Mouse (Mus musculus) intestine, postnatal 0 days (tissue): ENCODE measurements around the gene Dnaja1. TPM values are rescaled to one million over a fixed set of nuclear protein-coding genes. Genes with fewer than 3 reads are reported as not detected.

ENCODE experiments used
- ATAC-seq: fragments of 200-750 bp; cut with Nextera tagmentation; 2 replicates; pipeline ENCODE4 v1.8.0; 2017; ENCODE audit warnings: mild to moderate bottlenecking, moderate TSS enrichment, moderate library complexity
- H3K27ac ChIP-seq: fragments of 300-500 bp; sonication (generic); 2 replicates; pipeline ENCODE4 v1.5.1; 2014; ENCODE audit warnings: mild to moderate bottlenecking, low read depth, low read length, moderate library complexity
- H3K27me3 ChIP-seq: fragments of 300-500 bp; sonication (generic); replicated peaks from 2 replicates; pipeline ENCODE4 v1.6.1; 2014; ENCODE audit warnings: low read length, mixed read lengths; ENCODE audit not compliant: control insufficient read depth, insufficient read depth
- H3K36me3 ChIP-seq: fragments of 300-500 bp; sonication (generic); 2 replicates; pipeline ENCODE4 v1.6.1; 2014; ENCODE audit warnings: mild to moderate bottlenecking, moderate library complexity; ENCODE audit not compliant: control insufficient read depth, insufficient read depth
- H3K4me1 ChIP-seq: fragments of 300-500 bp; sonication (generic); replicated peaks from 2 replicates; pipeline ENCODE4 v1.6.1; 2014; ENCODE audit warnings: antibody characterized with exemption, low read length, mixed read lengths; ENCODE audit not compliant: control insufficient read depth, insufficient read depth
- H3K4me2 ChIP-seq: fragments of 300-500 bp; sonication (generic); replicated peaks from 2 replicates; pipeline ENCODE4 v1.6.1; 2014; ENCODE audit warnings: low read depth, mild to moderate bottlenecking, moderate library complexity
- H3K4me3 ChIP-seq: fragments of 300-500 bp; sonication (generic); 2 replicates; pipeline ENCODE4 v1.5.1; 2014; ENCODE audit warnings: low read depth, low read length
- H3K9ac ChIP-seq: fragments of 300-500 bp; sonication (generic); 2 replicates; pipeline ENCODE4 v1.6.1; 2014; ENCODE audit warnings: mild to moderate bottlenecking, low read depth, low read length
- H3K9me3 ChIP-seq: fragments of 300-500 bp; sonication (generic); 2 replicates; pipeline ENCODE4 v1.6.1; 2016; ENCODE audit warnings: mixed run types; ENCODE audit not compliant: control insufficient read depth
- CTCF ChIP-seq: sonication (generic); IDR thresholded peaks from 2 replicates; pipeline ENCODE4 v1.5.1; 2016; ENCODE audit warnings: low read depth, mild to moderate bottlenecking, control low read depth, antibody characterized with exemption, moderate library complexity
- WGBS: fragments of 180-500 bp; shearing (Covaris S2); extraction: QIAGEN DNeasy Blood & Tissue Kit; methylation state at CpG from one replicate; pipeline ENCODE4 v1.1.7; 2014; 5-methylcytosine and 5-hydroxymethylcytosine counted together
- polyA plus RNA-seq: library from polyadenylated mRNA; unstranded; fragments of >200 nt; fragmentation: Nextera tagmentation; extraction: Ambion mirVana; gene quantifications from 2 replicates; pipeline ENCODE4 v1.2.1, GENCODE M21; 2015

The Dnaja1 gene
- polyA plus RNA-seq, 1 experiment from 2014 or later: 320 TPM

GRCm38 (mm10) chr4:40725141-40725540, 3.2 kb downstream of the Dnaja1 start:
- H3K9me3 ChIP-seq: no peaks in the 10 kb centered on the region
- TF ChIP-seq CTCF: no peak
- H3K4me1 ChIP-seq: no peaks in the 10 kb centered on the region; the same call in 1 of the 2 replicates
- 0 out of 2 replicates have a peak overlapping the region, but pooled peaks have one; percentile 98 for H3K4me3 ChIP-seq
- H3K27ac ChIP-seq: peak overlapping the region; percentile 43
- no peak for ATAC-seq
- H3K4me2 ChIP-seq: peak overlapping the region; percentile 72
- WGBS: 43% methylated on average over 7 of the region's 7 CpGs
- H3K27me3 ChIP-seq: no peaks in the 10 kb centered on the region
- no peak overlapping the region for H3K9ac ChIP-seq
- H3K36me3 ChIP-seq: peaks cover 38% of the 10 kb centered on the region

GRCm38 (mm10) chr4:40725554-40725953, 3.6 kb downstream of the Dnaja1 start:
- Histone ChIP-seq H3K27ac (no peak overlapping the region), H3K4me1 (no peaks in the 10 kb centered on the region; the same call in 1 of the 2 replicates), H3K9me3 (no peaks in the 10 kb centered on the region), H3K27me3 (no peaks in the 10 kb centered on the region), H3K9ac (no peak overlapping the region), H3K4me3 (no peak overlapping the region), H3K36me3 (peaks cover 43% of the 10 kb centered on the region), H3K4me2 (peak overlapping the region; percentile 72; the same call in 1 of the 2 replicates)
- TF ChIP-seq CTCF: no peak
- ATAC-seq: no peak

GRCm38 (mm10) chr4:40727247-40727646, 5.3 kb downstream of the Dnaja1 start:
- WGBS: 70% methylated on average over 1 of the region's 1 CpGs
- no peaks in the 10 kb centered on the region for H3K4me1 ChIP-seq
- no peak overlapping the region for H3K4me2 ChIP-seq
- no peak overlapping the region for H3K9ac ChIP-seq
- no peak for ATAC-seq
- H3K36me3 ChIP-seq: peaks cover 50% of the 10 kb centered on the region
- TF ChIP-seq CTCF: peak; percentile 53
- no peak overlapping the region for H3K27ac ChIP-seq
- H3K27me3 ChIP-seq: no peaks in the 10 kb centered on the region
- H3K9me3 ChIP-seq: no peaks in the 10 kb centered on the region
- H3K4me3 ChIP-seq: no peak overlapping the region

GRCm38 (mm10) chr4:40731262-40731661, 9.3 kb downstream of the Dnaja1 start:
- Histone ChIP-seq H3K27ac (no peak overlapping the region), H3K4me3 (no peak overlapping the region), H3K4me1 (no peaks in the 10 kb centered on the region), H3K9ac (no peak overlapping the region), H3K9me3 (no peaks in the 10 kb centered on the region), H3K36me3 (peaks cover 63% of the 10 kb centered on the region), H3K27me3 (no peaks in the 10 kb centered on the region), H3K4me2 (no peak overlapping the region)
- ATAC-seq: no peak
- no peak for TF ChIP-seq CTCF

DNA sequence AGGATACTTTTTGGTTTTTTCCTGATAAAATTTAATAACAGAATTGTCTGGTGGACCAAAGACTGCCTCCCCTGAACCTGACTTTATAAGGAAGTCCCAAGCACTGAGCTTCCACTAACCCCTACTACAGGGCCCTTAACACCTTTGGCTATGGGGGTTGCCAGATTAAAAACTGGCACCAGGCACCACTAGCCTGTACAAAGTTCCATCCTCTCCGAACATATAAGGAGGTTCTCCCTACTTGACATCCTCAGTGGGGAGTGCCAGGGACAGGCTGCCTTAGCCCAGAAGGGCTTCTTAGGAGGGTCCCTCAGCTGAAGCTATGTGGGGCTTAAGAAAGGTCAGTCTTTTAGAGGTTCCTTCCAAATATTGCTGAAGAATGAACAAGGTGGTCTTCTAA, 13.4 kb downstream of the Dnaja1 start:
- H3K27ac ChIP-seq: no peak overlapping the region
- no peaks in the 10 kb centered on the region for H3K9me3 ChIP-seq
- H3K36me3 ChIP-seq: peaks cover 53% of the 10 kb centered on the region
- H3K27me3 ChIP-seq: no peaks in the 10 kb centered on the region
- no peak for TF ChIP-seq CTCF
- H3K4me1 ChIP-seq: no peaks in the 10 kb centered on the region
- H3K9ac ChIP-seq: no peak overlapping the region
- H3K4me3 ChIP-seq: no peak overlapping the region
- H3K4me2 ChIP-seq: no peak overlapping the region
- no peak for ATAC-seq
- WGBS: 66% methylated on average over 1 of the region's 1 CpGs

- H3K27me3 ChIP-seq: no peaks in the 10 kb centered on the region
- WGBS: under 1% methylated on average over 39 of the region's 39 CpGs
- H3K4me3 ChIP-seq: peak overlapping the region; percentile 100
- ATAC-seq: peak; percentile 64
- peak overlapping the region; percentile 74 for H3K4me2 ChIP-seq
- H3K9ac ChIP-seq: peak overlapping the region; percentile 92
- H3K9me3 ChIP-seq: no peaks in the 10 kb centered on the region
- no peaks in the 10 kb centered on the region for H3K4me1 ChIP-seq
- peaks cover 24% of the 10 kb centered on the region for H3K36me3 ChIP-seq
- no peak for TF ChIP-seq CTCF
- peak overlapping the region; percentile 84 for H3K27ac ChIP-seq
Measured at GRCm38 (mm10) chr4:40757157-40757779, 35.3 kb downstream of the Dnaja1 start.
